Mouse (Mus musculus): ENCODE data around the gene Igfbp3. TPM values are rescaled to one million over a fixed set of nuclear protein-coding genes. Genes with fewer than 3 reads are reported as not detected.
A peak's percentile ranks its signal among the peaks of the same experiment; 100 is the strongest.

The Igfbp3 gene
- polyA plus RNA-seq, 1 experiment, result not detected

- Histone ChIP-seq H3K27ac (ENCODE audit: insufficient read depth, low read depth, low read length) (no peak overlapping the region), H3K4me3 (ENCODE audit: insufficient read depth, low read length) (no peak overlapping the region), H3K4me1 (ENCODE audit: control insufficient read depth, insufficient read depth, low read length) (no peaks in the 10 kb centered on the region)
- TF ChIP-seq CTCF (IDR thresholded peaks at IDR 0.05; ENCODE audit: low read depth, low read length) (no peak), POLR2A (IDR thresholded peaks at IDR 0.05; ENCODE audit: borderline replicate concordance, low read depth, low read length) (no peak)
Measured at GRCm38 (mm10) chr11:7178724-7179123, 35.0 kb downstream of the Igfbp3 start.

DNA sequence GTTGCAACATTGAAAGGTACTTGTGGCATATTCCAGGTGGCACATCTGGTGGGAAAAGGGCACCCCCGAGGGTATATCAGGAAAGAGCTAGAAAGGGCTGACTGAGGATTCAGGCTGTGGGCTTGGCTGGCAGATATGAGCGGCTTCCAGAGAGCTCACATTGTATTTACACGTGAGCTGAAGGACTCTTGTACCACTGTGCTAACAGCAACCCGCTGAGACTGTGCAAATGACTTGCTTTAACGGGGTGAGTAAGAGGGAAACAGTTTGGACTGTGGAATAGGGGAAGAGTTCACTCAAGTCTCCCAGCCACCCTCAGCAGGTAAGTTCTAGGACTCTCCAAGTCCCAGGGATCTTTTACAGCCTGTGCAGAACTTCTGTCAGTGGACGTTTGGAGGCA is 40.1 kb downstream of the Igfbp3 start:
- H3K4me1 ChIP-seq (ENCODE audit: control insufficient read depth, insufficient read depth, low read length), result no peaks in the 10 kb centered on the region
- H3K4me3 ChIP-seq (ENCODE audit: insufficient read depth, low read length), result no peak overlapping the region
- TF ChIP-seq CTCF (IDR thresholded peaks at IDR 0.05; ENCODE audit: low read depth, low read length) (no peak), POLR2A (IDR thresholded peaks at IDR 0.05; ENCODE audit: borderline replicate concordance, low read depth, low read length) (no peak)
- no peak overlapping the region for H3K27ac ChIP-seq (ENCODE audit: insufficient read depth, low read depth, low read length)

GRCm38 (mm10) chr11:7169645-7170044 is 44.1 kb downstream of the Igfbp3 start:
- TF ChIP-seq POLR2A (IDR thresholded peaks at IDR 0.05; ENCODE audit: borderline replicate concordance, low read depth, low read length) (no peak), CTCF (IDR thresholded peaks at IDR 0.05; ENCODE audit: low read depth, low read length) (no peak)
- Histone ChIP-seq H3K27ac (ENCODE audit: insufficient read depth, low read depth, low read length) (no peak overlapping the region), H3K4me1 (ENCODE audit: control insufficient read depth, insufficient read depth, low read length) (no peaks in the 10 kb centered on the region), H3K4me3 (ENCODE audit: insufficient read depth, low read length) (no peak overlapping the region)

DNA sequence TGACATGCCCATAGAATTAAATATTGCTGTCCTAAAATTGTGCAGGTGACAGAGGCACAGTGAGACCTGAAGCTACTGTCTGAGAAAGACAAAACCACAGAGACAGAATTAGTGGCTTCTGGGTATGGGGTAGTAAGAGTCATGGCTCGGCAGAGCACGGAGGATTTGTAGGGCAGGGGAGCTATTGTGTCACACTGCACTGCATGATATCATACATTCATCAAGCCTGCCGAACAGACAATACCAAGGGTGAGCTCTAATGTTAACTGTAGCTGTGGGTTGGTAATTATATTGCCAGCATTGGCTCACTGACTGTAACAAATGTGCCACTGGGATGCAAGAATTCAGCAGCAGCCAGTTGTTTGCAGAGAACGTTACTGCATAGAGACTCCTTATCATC is 49.3 kb downstream of the Igfbp3 start:
- no peak for TF ChIP-seq POLR2A (IDR thresholded peaks at IDR 0.05; ENCODE audit: borderline replicate concordance, low read depth, low read length)
- TF ChIP-seq CTCF (IDR thresholded peaks at IDR 0.05; ENCODE audit: low read depth, low read length), result no peak
- H3K4me1 ChIP-seq (ENCODE audit: control insufficient read depth, insufficient read depth, low read length), result no peaks in the 10 kb centered on the region

DNA sequence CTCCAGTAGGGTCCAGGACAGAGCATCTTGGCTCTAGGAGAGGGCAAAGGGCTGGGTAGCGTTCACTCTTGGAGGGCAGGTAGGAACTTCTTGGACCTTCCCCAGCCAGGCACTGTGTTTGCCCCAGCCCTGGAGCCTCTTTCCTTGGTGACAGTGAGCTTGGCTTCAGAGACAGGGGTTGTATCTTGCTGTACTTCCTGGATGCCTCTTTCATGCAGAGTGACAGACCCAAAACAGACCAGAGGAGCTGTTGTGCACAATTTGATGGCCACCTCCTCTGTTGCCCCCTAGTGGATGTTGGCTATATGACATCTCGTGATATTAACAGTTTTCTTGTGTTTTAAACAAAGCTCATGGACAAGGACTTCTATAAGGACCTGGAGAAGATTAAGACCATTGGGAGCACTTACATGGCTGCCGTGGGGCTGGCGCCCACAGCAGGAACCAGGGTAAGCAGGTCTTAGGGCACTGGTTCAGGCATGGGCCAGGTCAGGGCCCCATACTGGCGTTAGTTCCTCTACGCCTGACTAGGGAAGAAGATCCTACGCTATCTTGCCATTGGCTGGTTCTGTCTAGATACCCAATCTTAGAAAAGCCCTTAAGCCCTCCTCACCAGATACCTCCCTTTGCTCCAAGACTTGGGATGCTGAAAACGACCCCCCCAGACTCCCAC is 52.1 kb downstream of the Igfbp3 start:
- Histone ChIP-seq H3K4me3 (ENCODE audit: insufficient read depth, low read length) (no peak overlapping the region), H3K4me1 (ENCODE audit: control insufficient read depth, insufficient read depth, low read length) (no peaks in the 10 kb centered on the region), H3K27ac (ENCODE audit: insufficient read depth, low read depth, low read length) (no peak overlapping the region)
- TF ChIP-seq POLR2A (IDR thresholded peaks at IDR 0.05; ENCODE audit: borderline replicate concordance, low read depth, low read length), result no peak
- peak; percentile 10; the same call in 1 of the 2 replicates for TF ChIP-seq CTCF (IDR thresholded peaks at IDR 0.05; ENCODE audit: low read depth, low read length)

More for the DNA sequence above, 49.3 kb downstream of the Igfbp3 start:
- H3K4me3 ChIP-seq (ENCODE audit: insufficient read depth, low read length), result no peak overlapping the region
- no peak overlapping the region for H3K27ac ChIP-seq (ENCODE audit: insufficient read depth, low read depth, low read length)

- H3K27ac ChIP-seq (ENCODE audit: insufficient read depth, low read depth, low read length), result no peak overlapping the region
- no peak overlapping the region for H3K4me3 ChIP-seq (ENCODE audit: insufficient read depth, low read length)
- no peak for TF ChIP-seq CTCF (IDR thresholded peaks at IDR 0.05; ENCODE audit: low read depth, low read length)
- no peak for TF ChIP-seq POLR2A (IDR thresholded peaks at IDR 0.05; ENCODE audit: borderline replicate concordance, low read depth, low read length)
- H3K4me1 ChIP-seq (ENCODE audit: control insufficient read depth, insufficient read depth, low read length), result no peaks in the 10 kb centered on the region
Measured at GRCm38 (mm10) chr11:7160637-7161101, 53.1 kb downstream of the Igfbp3 start.

DNA sequence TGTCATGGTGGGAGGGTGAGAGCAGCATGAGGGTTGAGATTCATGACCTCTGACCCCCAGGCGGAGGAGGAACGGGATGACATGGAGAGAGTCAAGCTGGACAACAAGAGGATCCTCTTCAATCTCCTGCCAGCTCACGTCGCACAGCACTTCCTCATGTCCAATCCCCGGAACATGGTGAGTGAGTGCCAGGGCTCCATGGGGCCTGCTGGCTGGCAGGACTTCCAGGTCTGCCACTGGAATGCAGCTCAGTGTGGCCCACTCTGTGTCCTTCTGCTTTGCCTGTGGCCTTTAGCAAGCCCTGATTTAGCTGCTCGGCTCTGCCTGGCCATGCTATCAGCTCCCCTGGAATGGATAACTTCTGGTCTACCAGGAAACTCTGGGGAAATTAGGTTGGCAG is 53.6 kb downstream of the Igfbp3 start:
- Histone ChIP-seq H3K4me1 (ENCODE audit: control insufficient read depth, insufficient read depth, low read length) (no peaks in the 10 kb centered on the region), H3K27ac (ENCODE audit: insufficient read depth, low read depth, low read length) (no peak overlapping the region), H3K4me3 (ENCODE audit: insufficient read depth, low read length) (no peak overlapping the region)
- TF ChIP-seq POLR2A (IDR thresholded peaks at IDR 0.05; ENCODE audit: borderline replicate concordance, low read depth, low read length) (no peak), CTCF (IDR thresholded peaks at IDR 0.05; ENCODE audit: low read depth, low read length) (no peak)

DNA sequence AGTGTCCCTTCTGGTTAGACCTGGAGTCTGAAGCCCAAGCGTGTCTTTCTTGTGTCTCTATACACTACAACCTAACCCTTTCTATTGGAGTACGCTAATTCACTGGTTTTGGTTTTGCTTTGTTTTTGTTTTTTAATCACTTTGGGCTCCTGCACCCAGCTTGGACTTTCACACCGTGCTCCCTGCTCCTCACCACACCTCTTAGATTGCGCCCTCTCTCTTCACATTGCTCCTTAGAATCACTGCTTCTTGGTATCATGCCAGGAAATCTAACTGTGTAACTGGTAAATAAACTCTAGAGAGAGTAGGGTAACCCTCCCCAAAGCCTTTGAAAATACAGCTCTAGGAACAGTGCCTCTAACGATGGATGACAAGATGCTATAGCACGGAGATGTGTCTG is 55.5 kb downstream of the Igfbp3 start:
- no peaks in the 10 kb centered on the region for H3K4me1 ChIP-seq (ENCODE audit: control insufficient read depth, insufficient read depth, low read length)
- H3K27ac ChIP-seq (ENCODE audit: insufficient read depth, low read depth, low read length), result no peak overlapping the region
- no peak overlapping the region for H3K4me3 ChIP-seq (ENCODE audit: insufficient read depth, low read length)
- TF ChIP-seq POLR2A (IDR thresholded peaks at IDR 0.05; ENCODE audit: borderline replicate concordance, low read depth, low read length) (no peak), CTCF (IDR thresholded peaks at IDR 0.05; ENCODE audit: low read depth, low read length) (no peak)

GRCm38 (mm10) chr11:7156427-7156826 is 57.3 kb downstream of the Igfbp3 start:
- no peak overlapping the region for H3K4me3 ChIP-seq (ENCODE audit: insufficient read depth, low read length)
- no peak overlapping the region for H3K27ac ChIP-seq (ENCODE audit: insufficient read depth, low read depth, low read length)

More at GRCm38 (mm10) chr11:7156427-7156826, 57.3 kb downstream of the Igfbp3 start:
- H3K4me1 ChIP-seq (ENCODE audit: control insufficient read depth, insufficient read depth, low read length), result no peaks in the 10 kb centered on the region
- no peak for TF ChIP-seq POLR2A (IDR thresholded peaks at IDR 0.05; ENCODE audit: borderline replicate concordance, low read depth, low read length)
- no peak for TF ChIP-seq CTCF (IDR thresholded peaks at IDR 0.05; ENCODE audit: low read depth, low read length)

Other genes with a start within 250 kb of the Igfbp3 start
- gene Adcy1, start 150.4 kb downstream of the Igfbp3 start, polyA plus RNA-seq (2012; ENCODE audit: insufficient read depth, insufficient read length, missing spikeins), result not detected in 2 replicates
- not detected in 2 replicates for gene Gm11985, start 25.4 kb downstream of the Igfbp3 start, polyA plus RNA-seq (2012; ENCODE audit: insufficient read depth, insufficient read length, missing spikeins)
- not detected in 2 replicates for gene Igfbp1, start 16.1 kb downstream of the Igfbp3 start, polyA plus RNA-seq (2012; ENCODE audit: insufficient read depth, insufficient read length, missing spikeins)

All from bone marrow macrophage, adult 2 months (primary cell).